Mouse (Mus musculus) kidney, embryonic 14.5 days (tissue): ENCODE results near the gene Fam163a. TPM values are rescaled to one million over a fixed set of nuclear protein-coding genes. Genes with fewer than 3 reads are reported as not detected.

Source experiments
- ATAC-seq: fragments of 200-750 bp; cut with Nextera tagmentation; 2 replicates; pipeline ENCODE4 v1.8.0; 2017; ENCODE audit warnings: moderate number of reproducible peaks, mild to moderate bottlenecking, moderate TSS enrichment, moderate library complexity; ENCODE audit not compliant: low FRiP score, low TSS enrichment
- H3K27ac ChIP-seq: fragments of 300-500 bp; sonication (generic); 2 replicates; pipeline ENCODE4 v1.5.1; 2014; ENCODE audit warnings: low read depth, mild to moderate bottlenecking, low read length, moderate library complexity, mixed read lengths
- H3K27me3 ChIP-seq: fragments of 300-500 bp; sonication (generic); 2 replicates; pipeline ENCODE4 v1.6.1; 2014; ENCODE audit warnings: mild to moderate bottlenecking, low read length; ENCODE audit not compliant: control insufficient read depth, insufficient read depth
- H3K36me3 ChIP-seq: fragments of 300-500 bp; sonication (generic); 2 replicates; pipeline ENCODE4 v1.6.1; 2014; ENCODE audit warnings: low read length, mixed read lengths; ENCODE audit not compliant: control insufficient read depth, insufficient read depth
- H3K4me1 ChIP-seq: fragments of 300-500 bp; sonication (generic); 2 replicates; pipeline ENCODE4 v1.6.1; 2014; ENCODE audit warnings: low read length, mixed read lengths; ENCODE audit not compliant: control insufficient read depth, insufficient read depth
- H3K4me2 ChIP-seq: fragments of 300-500 bp; sonication (generic); replicated peaks from 2 replicates; pipeline ENCODE4 v1.6.1; 2014; ENCODE audit warnings: low read depth, mild to moderate bottlenecking, low read length
- H3K4me3 ChIP-seq: fragments of 300-500 bp; sonication (generic); 2 replicates; pipeline ENCODE4 v1.5.1; 2014; ENCODE audit warnings: mild to moderate bottlenecking, low read length
- H3K9ac ChIP-seq: fragments of 300-500 bp; sonication (generic); 2 replicates; pipeline ENCODE4 v1.6.1; 2014; ENCODE audit warnings: low read depth, mild to moderate bottlenecking, low read length, moderate library complexity
- H3K9me3 ChIP-seq: fragments of 300-500 bp; sonication (generic); 2 replicates; pipeline ENCODE4 v1.6.1; 2016; ENCODE audit warnings: low read length; ENCODE audit not compliant: control insufficient read depth
- WGBS: fragments of 180-500 bp; shearing (Covaris S2); extraction: QIAGEN DNeasy Blood & Tissue Kit; methylation state at CpG from one replicate; pipeline ENCODE4 v1.1.7; 2014; 5-methylcytosine and 5-hydroxymethylcytosine counted together
- polyA plus RNA-seq: library from polyadenylated mRNA; unstranded; fragments of >200 nt; fragmentation: Nextera tagmentation; extraction: Ambion mirVana; gene quantifications from 2 replicates; pipeline ENCODE4 v1.2.1, GENCODE M21; 2014

The Fam163a gene
- polyA plus RNA-seq, 1 experiment from 2014 or later, result 0.23 TPM

DNA sequence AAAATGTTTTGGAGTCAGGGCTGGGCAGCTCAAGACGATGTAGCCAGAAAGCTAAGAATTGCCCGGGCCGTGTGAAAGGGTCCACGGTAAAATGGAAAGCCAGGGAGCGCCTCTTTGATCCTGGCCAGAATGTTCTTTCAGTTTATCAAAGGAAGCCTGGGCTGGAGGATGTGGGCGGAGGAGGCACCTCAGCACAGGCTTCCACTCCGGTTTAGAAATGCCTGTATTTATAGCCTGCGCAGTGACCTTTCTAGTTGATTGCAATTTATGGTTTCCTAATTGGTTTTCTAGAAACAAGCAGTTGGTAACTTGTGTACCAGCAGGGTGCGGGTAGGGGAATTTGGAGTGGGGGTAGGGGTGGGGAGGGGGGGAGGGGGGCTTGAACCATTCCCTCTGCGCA lies 96.4 kb downstream of the Fam163a start:
- 3% methylated on average over 10 of the region's 10 CpGs for WGBS
- H3K4me2 ChIP-seq, result no peak overlapping the region

GRCm38 (mm10) chr1:156107424-156107823 lies 97.4 kb downstream of the Fam163a start:
- 0 out of 2 replicates have a peak, but pooled peaks cover 2% of the 10 kb centered on the region for H3K9me3 ChIP-seq
- H3K9ac ChIP-seq, result no peak overlapping the region
- 88% methylated on average over 2 of the region's 2 CpGs for WGBS
- no peak overlapping the region for H3K27ac ChIP-seq
- H3K4me1 ChIP-seq, result peaks cover 11% of the 10 kb centered on the region; the same call in 1 of the 2 replicates
- H3K4me2 ChIP-seq, result no peak overlapping the region
- no peaks in the 10 kb centered on the region for H3K36me3 ChIP-seq
- H3K27me3 ChIP-seq, result peaks cover 3% of the 10 kb centered on the region; the same call in 1 of the 2 replicates
- no peak overlapping the region for H3K4me3 ChIP-seq
- ATAC-seq, result no peak

More for the DNA sequence above, 96.4 kb downstream of the Fam163a start:
- Histone ChIP-seq H3K4me1 (peaks cover 11% of the 10 kb centered on the region; the same call in 1 of the 2 replicates), H3K4me3 (no peak overlapping the region), H3K9ac (no peak overlapping the region), H3K27ac (0 out of 2 replicates have a peak overlapping the region, but pooled peaks have one; percentile 24), H3K36me3 (no peaks in the 10 kb centered on the region), H3K27me3 (peaks cover 7% of the 10 kb centered on the region; the same call in 1 of the 2 replicates), H3K9me3 (0 out of 2 replicates have a peak, but pooled peaks cover 2% of the 10 kb centered on the region)
- ATAC-seq, result peak; percentile 62

DNA sequence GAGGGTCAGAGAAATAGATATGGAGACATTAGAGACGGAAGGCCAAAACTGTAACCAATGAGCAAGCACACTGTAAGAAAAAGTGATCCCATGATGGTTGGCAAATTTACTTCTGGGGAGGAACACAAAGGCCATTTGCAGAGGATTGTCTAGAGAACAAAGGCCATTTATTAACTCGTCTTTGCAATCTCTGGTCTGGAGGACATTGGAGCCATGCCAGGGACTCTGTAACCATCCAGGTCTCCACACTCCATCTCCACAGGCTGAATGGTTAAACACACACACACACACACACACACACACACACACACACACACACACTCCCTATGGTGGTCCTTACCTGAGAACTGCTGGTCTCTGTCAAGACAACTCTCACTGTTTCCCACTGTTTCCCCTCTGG lies 99.4 kb downstream of the Fam163a start:
- Histone ChIP-seq H3K9me3 (0 out of 2 replicates have a peak, but pooled peaks cover 9% of the 10 kb centered on the region), H3K27me3 (no peaks in the 10 kb centered on the region; the same call in 1 of the 2 replicates), H3K4me3 (no peak overlapping the region), H3K9ac (no peak overlapping the region), H3K36me3 (no peaks in the 10 kb centered on the region), H3K4me1 (peaks cover 8% of the 10 kb centered on the region; the same call in 1 of the 2 replicates), H3K4me2 (no peak overlapping the region), H3K27ac (no peak overlapping the region)
- 76% methylated on average over 2 of the region's 2 CpGs for WGBS
- ATAC-seq, result no peak

DNA sequence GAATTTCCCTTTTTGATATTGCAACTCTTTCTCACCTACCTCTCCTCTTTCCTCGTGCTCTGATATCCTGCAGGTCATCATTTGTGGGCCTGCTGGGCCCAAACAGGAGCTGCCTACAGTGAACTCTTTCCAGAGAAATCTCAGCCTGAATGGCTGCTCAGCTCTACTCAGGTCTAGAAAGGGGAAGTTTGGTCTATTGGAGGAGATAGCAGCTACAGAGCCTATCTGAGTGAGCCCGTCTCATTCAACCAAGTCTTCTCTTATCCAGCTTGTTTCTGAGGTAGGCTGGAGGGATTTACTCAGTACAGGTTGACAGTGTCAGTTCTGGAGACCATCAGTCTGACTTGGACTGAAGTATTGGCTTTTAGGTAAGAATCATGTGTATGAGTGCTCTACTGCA lies 101.1 kb downstream of the Fam163a start:
- WGBS, result 94% methylated on average over 2 of the region's 2 CpGs
- Histone ChIP-seq H3K27ac (no peak overlapping the region), H3K9ac (no peak overlapping the region), H3K4me3 (no peak overlapping the region), H3K36me3 (no peaks in the 10 kb centered on the region), H3K9me3 (0 out of 2 replicates have a peak, but pooled peaks cover 14% of the 10 kb centered on the region), H3K27me3 (no peaks in the 10 kb centered on the region; the same call in 1 of the 2 replicates), H3K4me2 (no peak overlapping the region), H3K4me1 (peaks cover 5% of the 10 kb centered on the region; the same call in 1 of the 2 replicates)
- ATAC-seq, result no peak

DNA sequence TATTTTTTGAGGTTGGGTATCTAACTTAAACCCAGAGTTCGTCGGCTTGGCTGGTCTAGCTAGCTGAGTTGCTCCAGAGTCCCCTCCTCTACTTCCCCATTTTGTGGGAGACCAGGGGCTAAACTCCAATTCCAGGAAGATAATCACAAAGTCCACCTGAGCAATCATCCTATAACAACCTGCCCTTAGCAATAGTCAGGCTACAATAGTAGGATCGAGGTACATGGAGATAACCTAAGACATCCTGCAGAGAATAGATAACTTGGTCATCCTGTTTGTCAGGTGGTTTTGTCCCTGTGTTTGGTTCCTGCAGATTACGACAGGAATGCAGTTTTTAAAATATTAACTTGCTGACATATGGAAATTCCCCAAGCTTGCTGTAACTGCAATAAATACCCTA lies 113.0 kb downstream of the Fam163a start:
- no peaks in the 10 kb centered on the region for H3K4me1 ChIP-seq
- WGBS, result 80% methylated on average over 4 of the region's 4 CpGs
- H3K9me3 ChIP-seq, result no peaks in the 10 kb centered on the region
- no peak overlapping the region for H3K4me3 ChIP-seq
- no peak for ATAC-seq
- H3K9ac ChIP-seq, result no peak overlapping the region
- no peaks in the 10 kb centered on the region for H3K36me3 ChIP-seq
- H3K27ac ChIP-seq, result no peak overlapping the region
- no peak overlapping the region for H3K4me2 ChIP-seq
- no peaks in the 10 kb centered on the region; the same call in 1 of the 2 replicates for H3K27me3 ChIP-seq

GRCm38 (mm10) chr1:156090042-156090441 lies 114.8 kb downstream of the Fam163a start:
- no peaks in the 10 kb centered on the region for H3K9me3 ChIP-seq
- no peaks in the 10 kb centered on the region for H3K36me3 ChIP-seq
- H3K9ac ChIP-seq, result no peak overlapping the region
- H3K27me3 ChIP-seq, result no peaks in the 10 kb centered on the region; the same call in 1 of the 2 replicates
- no peaks in the 10 kb centered on the region for H3K4me1 ChIP-seq
- 36% methylated on average over 4 of the region's 4 CpGs for WGBS
- no peak overlapping the region for H3K4me2 ChIP-seq
- ATAC-seq, result peak; percentile 70; the same call in 1 of the 2 replicates
- H3K4me3 ChIP-seq, result no peak overlapping the region
- no peak overlapping the region for H3K27ac ChIP-seq

GRCm38 (mm10) chr1:156089561-156089960 lies 115.3 kb downstream of the Fam163a start:
- Histone ChIP-seq H3K27ac (no peak overlapping the region), H3K4me3 (no peak overlapping the region), H3K4me1 (no peaks in the 10 kb centered on the region), H3K36me3 (no peaks in the 10 kb centered on the region), H3K9me3 (no peaks in the 10 kb centered on the region), H3K9ac (no peak overlapping the region), H3K4me2 (no peak overlapping the region), H3K27me3 (no peaks in the 10 kb centered on the region; the same call in 1 of the 2 replicates)
- ATAC-seq, result 0 out of 2 replicates have a peak, but pooled peaks have one; percentile 16
- WGBS, result 74% methylated on average over 8 of the region's 8 CpGs

GRCm38 (mm10) chr1:156087586-156087985 lies 117.2 kb downstream of the Fam163a start:
- 74% methylated on average over 5 of the region's 5 CpGs for WGBS
- no peak overlapping the region for H3K4me3 ChIP-seq
- no peak overlapping the region for H3K9ac ChIP-seq

DNA sequence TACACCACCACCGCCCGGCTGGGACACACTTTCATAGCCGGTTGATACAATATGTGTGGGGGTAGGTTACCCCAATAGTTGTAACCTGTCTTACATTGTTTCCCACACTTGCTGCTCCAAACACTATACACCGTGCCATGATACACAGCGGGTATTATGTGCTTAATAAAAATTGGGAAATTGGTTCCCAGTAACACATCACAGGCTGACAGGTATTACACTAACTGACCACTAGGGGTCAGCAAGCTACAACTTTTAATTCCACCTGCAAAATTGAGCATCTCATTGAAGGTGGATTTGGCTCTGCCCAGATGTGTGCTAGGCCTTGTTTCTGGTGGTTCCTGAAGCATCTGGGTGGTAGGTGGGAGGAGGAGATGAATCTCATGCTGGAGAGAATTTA lies 119.1 kb downstream of the Fam163a start:
- H3K27me3 ChIP-seq, result no peaks in the 10 kb centered on the region; the same call in 1 of the 2 replicates
- H3K9me3 ChIP-seq, result no peaks in the 10 kb centered on the region
- H3K4me3 ChIP-seq, result no peak overlapping the region
- 57% methylated on average over 5 of the region's 5 CpGs for WGBS
- H3K4me2 ChIP-seq, result no peak overlapping the region
- no peak overlapping the region for H3K27ac ChIP-seq
- H3K4me1 ChIP-seq, result no peaks in the 10 kb centered on the region
- H3K36me3 ChIP-seq, result no peaks in the 10 kb centered on the region
- no peak overlapping the region for H3K9ac ChIP-seq
- no peak for ATAC-seq

More at GRCm38 (mm10) chr1:156087586-156087985, 117.2 kb downstream of the Fam163a start:
- Histone ChIP-seq H3K27ac (no peak overlapping the region), H3K4me2 (no peak overlapping the region), H3K9me3 (no peaks in the 10 kb centered on the region), H3K4me1 (no peaks in the 10 kb centered on the region), H3K27me3 (no peaks in the 10 kb centered on the region; the same call in 1 of the 2 replicates), H3K36me3 (no peaks in the 10 kb centered on the region)
- ATAC-seq, result no peak
